Mouse (Mus musculus): ENCODE measurements at regions not wholly inside any gene's neighbourhood (a gene's known extent, or its start where the extent isn't known, plus 50 kb on each side); places are given as distances from the start of the nearest gene placed in this dataset.

- no peak for DNase-seq (ENCODE audit: extremely low spot score, low spot score)
Measured at GRCm38 (mm10) chr13:83376097-83376797, 127.6 kb upstream of the Mef2c start.

GRCm38 (mm10) chr13:83378644-83379043, 125.2 kb upstream of the Mef2c start:
- Histone ChIP-seq H3K9me3 (no peaks in the 10 kb centered on the region), H3K36me3 (replicated peaks) (no peaks in the 10 kb centered on the region), H3K27ac (no peak overlapping the region), H3K4me3 (no peak overlapping the region), H3K4me1 (no peaks in the 10 kb centered on the region), H3K27me3 (ENCODE audit: poor library complexity, severe bottlenecking) (no peaks in the 10 kb centered on the region)
- no peak for DNase-seq (ENCODE audit: extremely low spot score, low spot score)
- 79% methylated on average over 3 of the region's 3 CpGs for whole genome bisulfite sequencing

More at GRCm38 (mm10) chr13:83376097-83376797, 127.6 kb upstream of the Mef2c start:
- no peaks in the 10 kb centered on the region for H3K9me3 ChIP-seq
- H3K36me3 ChIP-seq (replicated peaks) = no peaks in the 10 kb centered on the region
- no peaks in the 10 kb centered on the region for H3K4me1 ChIP-seq
- 92% methylated on average over 8 of the region's 8 CpGs for WGBS
- no peaks in the 10 kb centered on the region for H3K27me3 ChIP-seq (ENCODE audit: poor library complexity, severe bottlenecking)
- no peak overlapping the region for H3K4me3 ChIP-seq
- no peak overlapping the region for H3K27ac ChIP-seq

GRCm38 (mm10) chr13:83382609-83383008, 121.2 kb upstream of the Mef2c start:
- H3K4me3 ChIP-seq = no peak overlapping the region
- no peaks in the 10 kb centered on the region for H3K27me3 ChIP-seq (ENCODE audit: poor library complexity, severe bottlenecking)
- no peak for DNase-seq (ENCODE audit: extremely low spot score, low spot score)
- no peaks in the 10 kb centered on the region for H3K4me1 ChIP-seq
- 88% methylated on average over 3 of the region's 3 CpGs for WGBS
- H3K9me3 ChIP-seq = no peaks in the 10 kb centered on the region
- H3K36me3 ChIP-seq (replicated peaks) = no peaks in the 10 kb centered on the region
- no peak overlapping the region for H3K27ac ChIP-seq

- Histone ChIP-seq H3K27ac (no peak overlapping the region), H3K36me3 (replicated peaks) (no peaks in the 10 kb centered on the region), H3K27me3 (ENCODE audit: poor library complexity, severe bottlenecking) (no peaks in the 10 kb centered on the region), H3K9me3 (no peaks in the 10 kb centered on the region), H3K4me1 (no peaks in the 10 kb centered on the region), H3K4me3 (no peak overlapping the region)
- 56% methylated on average over 1 of the region's 1 CpGs for WGBS
- no peak for DNase-seq (ENCODE audit: extremely low spot score, low spot score)
Measured at GRCm38 (mm10) chr13:83394773-83395172, 109.1 kb upstream of the Mef2c start.

GRCm38 (mm10) chr13:83399381-83399780, 104.5 kb upstream of the Mef2c start:
- Histone ChIP-seq H3K27ac (no peak overlapping the region), H3K4me3 (no peak overlapping the region), H3K9me3 (no peaks in the 10 kb centered on the region), H3K27me3 (ENCODE audit: poor library complexity, severe bottlenecking) (no peaks in the 10 kb centered on the region), H3K4me1 (no peaks in the 10 kb centered on the region), H3K36me3 (replicated peaks) (no peaks in the 10 kb centered on the region)
- WGBS = 97% methylated on average over 6 of the region's 6 CpGs
- no peak for DNase-seq (ENCODE audit: extremely low spot score, low spot score)

- DNase-seq (ENCODE audit: extremely low spot score, low spot score) = no peak
- Histone ChIP-seq H3K4me3 (no peak overlapping the region), H3K4me1 (no peaks in the 10 kb centered on the region), H3K27me3 (ENCODE audit: poor library complexity, severe bottlenecking) (no peaks in the 10 kb centered on the region), H3K36me3 (replicated peaks) (no peaks in the 10 kb centered on the region), H3K9me3 (no peaks in the 10 kb centered on the region), H3K27ac (no peak overlapping the region)
- 86% methylated on average over 6 of the region's 6 CpGs for WGBS
Measured at GRCm38 (mm10) chr13:83439619-83440436, 64.0 kb upstream of the Mef2c start.

- Histone ChIP-seq H3K4me3 (no peak overlapping the region), H3K27ac (no peak overlapping the region), H3K9me3 (no peaks in the 10 kb centered on the region), H3K4me1 (no peaks in the 10 kb centered on the region), H3K27me3 (ENCODE audit: poor library complexity, severe bottlenecking) (no peaks in the 10 kb centered on the region), H3K36me3 (replicated peaks) (no peaks in the 10 kb centered on the region)
- 95% methylated on average over 1 of the region's 1 CpGs for WGBS
- no peak for DNase-seq (ENCODE audit: extremely low spot score, low spot score)
Measured at GRCm38 (mm10) chr13:83444277-83444676, 59.6 kb upstream of the Mef2c start.

GRCm38 (mm10) chr13:83450820-83451219, 53.0 kb upstream of the Mef2c start:
- Histone ChIP-seq H3K4me1 (no peaks in the 10 kb centered on the region), H3K4me3 (no peak overlapping the region), H3K27me3 (ENCODE audit: poor library complexity, severe bottlenecking) (no peaks in the 10 kb centered on the region), H3K9me3 (no peaks in the 10 kb centered on the region), H3K27ac (no peak overlapping the region), H3K36me3 (replicated peaks) (no peaks in the 10 kb centered on the region)
- DNase-seq (ENCODE audit: extremely low spot score, low spot score) = no peak

GRCm38 (mm10) chr13:83452987-83453386, 50.8 kb upstream of the Mef2c start:
- Histone ChIP-seq H3K27ac (no peak overlapping the region), H3K36me3 (replicated peaks) (no peaks in the 10 kb centered on the region), H3K9me3 (no peaks in the 10 kb centered on the region), H3K27me3 (ENCODE audit: poor library complexity, severe bottlenecking) (no peaks in the 10 kb centered on the region), H3K4me3 (no peak overlapping the region), H3K4me1 (no peaks in the 10 kb centered on the region)
- DNase-seq (ENCODE audit: extremely low spot score, low spot score) = no peak
- WGBS = 91% methylated on average over 4 of the region's 4 CpGs

All from forebrain, embryonic 10.5 days (tissue).